Mouse (Mus musculus) kidney, adult 2 months (tissue): ENCODE measurements around the gene Zbtb34.

Source experiments
- CTCF ChIP-seq: fragments of 200-500 bp; conservative IDR thresholded peaks from 2 replicates; pipeline ENCODE4 v1.5.1; 2011; ENCODE audit warnings: low read depth, mild to moderate bottlenecking, control low read depth, low read length, moderate library complexity, mixed read lengths; ENCODE audit not compliant: insufficient read depth, insufficient read length
- POLR2A ChIP-seq: fragments of 200-500 bp; IDR thresholded peaks from one replicate; pipeline ENCODE4 v1.6.1; 2011; ENCODE audit warnings: low read depth, low read length, control low read depth

GRCm38 (mm10) chr2:33436035-33436580 lies 5.0 kb upstream of the Zbtb34 start:
- TF ChIP-seq CTCF (no peak), POLR2A (no peak)
